Mouse (Mus musculus) ES-Bruce4 (cell line): ENCODE data around the gene Dlgap1. TPM values are rescaled to one million over a fixed set of nuclear protein-coding genes. Genes with fewer than 3 reads are reported as not detected.
A peak's percentile ranks its signal among the peaks of the same experiment; 100 is the strongest.
"Not testable (repeated sequence)": the region's sequence is repeated elsewhere in the genome, so short reads cannot be mapped to it uniquely, and the experiment has no call there.

ENCODE experiments used
- H3K27ac ChIP-seq: 2 replicates; pipeline ENCODE4 v1.5.1; 2012; ENCODE audit warnings: low read length, inconsistent platforms; ENCODE audit not compliant: insufficient read depth
- H3K27me3 ChIP-seq: 2 replicates; pipeline ENCODE4 v1.6.1; 2012; ENCODE audit warnings: mild to moderate bottlenecking, low read length, inconsistent platforms; ENCODE audit not compliant: control insufficient read depth, poor library complexity, insufficient read depth, severe bottlenecking
- H3K36me3 ChIP-seq: 2 replicates; pipeline ENCODE4 v1.6.1; 2012; ENCODE audit warnings: inconsistent platforms, mild to moderate bottlenecking, low read length, moderate library complexity; ENCODE audit not compliant: control insufficient read depth, poor library complexity, insufficient read depth, severe bottlenecking
- H3K4me1 ChIP-seq: one replicate; pipeline ENCODE4 v1.8.1; 2011; ENCODE audit warnings: low read length; ENCODE audit not compliant: control insufficient read depth, insufficient read depth
- H3K4me3 ChIP-seq: 2 replicates; pipeline ENCODE4 v1.5.1; 2011; ENCODE audit warnings: low read depth, mild to moderate bottlenecking, low read length
- H3K9ac ChIP-seq: 2 replicates; pipeline ENCODE4 v1.6.1; 2012; ENCODE audit warnings: low read depth, mild to moderate bottlenecking, inconsistent platforms; ENCODE audit not compliant: poor library complexity, severe bottlenecking
- H3K9me3 ChIP-seq: replicated peaks from 2 replicates; pipeline ENCODE4 v1.6.1; 2012; ENCODE audit warnings: mild to moderate bottlenecking, low read length, inconsistent platforms; ENCODE audit not compliant: control insufficient read depth, poor library complexity, insufficient read depth, severe bottlenecking
- CTCF ChIP-seq: IDR thresholded peaks from one replicate; pipeline ENCODE4 v1.8.1; 2011; ENCODE audit warnings: low read depth, low read length
- EP300 ChIP-seq: IDR thresholded peaks from 2 replicates; pipeline ENCODE4 v1.6.1; 2011; ENCODE audit warnings: low read depth, low read length; ENCODE audit not compliant: insufficient read depth
- POLR2A ChIP-seq: IDR thresholded peaks from one replicate; pipeline ENCODE4 v1.8.1; 2011; ENCODE audit warnings: low read length; ENCODE audit not compliant: insufficient read depth
- polyA plus RNA-seq: library from polyadenylated mRNA; stranded (reverse); fragments of >200 nt; gene quantifications from 2 replicates; pipeline ENCODE4 v1.2.4, GENCODE M21; 2011; ENCODE audit warnings: low read depth; ENCODE audit not compliant: missing spikeins, insufficient read depth, insufficient read length

Dlgap1 gene
- polyA plus RNA-seq, 1 experiment, result 1.2 TPM

- no peaks in the 10 kb centered on the region for H3K27me3 ChIP-seq
- H3K9me3 ChIP-seq, result no peaks in the 10 kb centered on the region
- peaks cover 4% of the 10 kb centered on the region for H3K4me1 ChIP-seq
- H3K36me3 ChIP-seq, result peaks cover 5% of the 10 kb centered on the region
- H3K27ac ChIP-seq, result peak overlapping the region; percentile 78
- peak; percentile 51; the same call in 1 of the 2 replicates for TF ChIP-seq EP300
- TF ChIP-seq CTCF, result no peak
- peak overlapping the region; percentile 78 for H3K9ac ChIP-seq
- H3K4me3 ChIP-seq, result peak overlapping the region; percentile 64
These were observed 865.6 kb downstream of the Dlgap1 start for GRCm38 (mm10) chr17:70834430-70834965.

- Histone ChIP-seq H3K9me3 (no peaks in the 10 kb centered on the region), H3K27me3 (no peaks in the 10 kb centered on the region), H3K9ac (peak overlapping the region; percentile 78), H3K36me3 (peaks cover 9% of the 10 kb centered on the region), H3K27ac (peak overlapping the region; percentile 78), H3K4me1 (peaks cover 4% of the 10 kb centered on the region), H3K4me3 (peak overlapping the region; percentile 64)
- TF ChIP-seq CTCF, result no peak
- TF ChIP-seq POLR2A, result no peak
- TF ChIP-seq EP300, result no peak
These were observed 866.4 kb downstream of the Dlgap1 start for GRCm38 (mm10) chr17:70835071-70835790.

- Histone ChIP-seq H3K4me1 (peaks cover 2% of the 10 kb centered on the region), H3K36me3 (peaks cover 11% of the 10 kb centered on the region), H3K27me3 (no peaks in the 10 kb centered on the region), H3K9ac (peak overlapping the region; percentile 78), H3K4me3 (peak overlapping the region; percentile 57; the same call in 1 of the 2 replicates), H3K9me3 (no peaks in the 10 kb centered on the region), H3K27ac (peak overlapping the region; percentile 88)
- TF ChIP-seq EP300 (no peak), POLR2A (no peak), CTCF (no peak)
These were observed 867.9 kb downstream of the Dlgap1 start for GRCm38 (mm10) chr17:70836820-70837219.

GRCm38 (mm10) chr17:70837474-70837873 is 868.6 kb downstream of the Dlgap1 start:
- H3K27ac ChIP-seq, H3K4me1 ChIP-seq, H3K4me3 ChIP-seq, H3K9me3 ChIP-seq, H3K27me3 ChIP-seq, H3K9ac ChIP-seq: not testable (repeated sequence)
- peaks cover 13% of the 10 kb centered on the region for H3K36me3 ChIP-seq

- Histone ChIP-seq H3K27me3 (no peaks in the 10 kb centered on the region), H3K36me3 (peaks cover 17% of the 10 kb centered on the region)
These were observed 869.2 kb downstream of the Dlgap1 start for GRCm38 (mm10) chr17:70838031-70838430.

GRCm38 (mm10) chr17:70838533-70838932 is 869.7 kb downstream of the Dlgap1 start:
- H3K4me3 ChIP-seq, result no peak overlapping the region
- H3K4me1 ChIP-seq, result peaks cover 2% of the 10 kb centered on the region
- peak overlapping the region; percentile 92 for H3K27ac ChIP-seq
- no peaks in the 10 kb centered on the region for H3K9me3 ChIP-seq
- H3K27me3 ChIP-seq, result no peaks in the 10 kb centered on the region
- TF ChIP-seq POLR2A (no peak), EP300 (no peak), CTCF (no peak)
- peaks cover 22% of the 10 kb centered on the region for H3K36me3 ChIP-seq
- H3K9ac ChIP-seq, result no peak overlapping the region

More at GRCm38 (mm10) chr17:70838031-70838430, 869.2 kb downstream of the Dlgap1 start:
- Histone ChIP-seq H3K9ac (0 out of 2 replicates have a peak overlapping the region, but pooled peaks have one; percentile 8), H3K4me3 (no peak overlapping the region), H3K4me1 (peaks cover 2% of the 10 kb centered on the region), H3K27ac (peak overlapping the region; percentile 68), H3K9me3 (no peaks in the 10 kb centered on the region)
- TF ChIP-seq EP300 (no peak), POLR2A (no peak), CTCF (no peak)
